Mouse (Mus musculus) adrenal gland, postnatal 14 days (tissue): ENCODE results near the gene Rps6ka1. TPM values are rescaled to one million over a fixed set of nuclear protein-coding genes. Genes with fewer than 3 reads are reported as not detected.
"Not testable (repeated sequence)": the region's sequence is repeated elsewhere in the genome, so short reads cannot be mapped to it uniquely, and the experiment has no call there.

Experiments used
- DNase-seq: peaks from one replicate; pipeline ENCODE4 v3.0.0; 2021; ENCODE audit warnings: mixed read lengths
- long read RNA-seq, 2 experiments: library from polyadenylated mRNA; stranded (forward); transcript quantifications; one replicate each; pipeline ENCODE4 v2.0.0; 2021
- total RNA-seq: library from RNA; stranded (reverse); gene quantifications from 2 replicates; pipeline ENCODE4 v1.2.3, GENCODE M21; 2021

The Rps6ka1 gene
- total RNA-seq = 17.9 and 19.9 TPM in 2 replicates
- long read RNA-seq, experiment 1, transcript Rps6ka1-202 (22 exons, 3,135 nt) = major isoform, 24 of 35 reads
- long read RNA-seq, experiment 1, partial matches to known transcripts = 8 of 35 reads
- long read RNA-seq, experiment 1, other reads (novel, unspliced or antisense) = 2 of 35 reads
- long read RNA-seq, experiment 2, transcript Rps6ka1-202 (22 exons, 3,135 nt) = major isoform, 13 of 23 reads
- long read RNA-seq, experiment 2, partial matches to known transcripts = 6 of 23 reads
- long read RNA-seq, experiment 2, other reads (novel, unspliced or antisense) = 2 of 23 reads

DNA sequence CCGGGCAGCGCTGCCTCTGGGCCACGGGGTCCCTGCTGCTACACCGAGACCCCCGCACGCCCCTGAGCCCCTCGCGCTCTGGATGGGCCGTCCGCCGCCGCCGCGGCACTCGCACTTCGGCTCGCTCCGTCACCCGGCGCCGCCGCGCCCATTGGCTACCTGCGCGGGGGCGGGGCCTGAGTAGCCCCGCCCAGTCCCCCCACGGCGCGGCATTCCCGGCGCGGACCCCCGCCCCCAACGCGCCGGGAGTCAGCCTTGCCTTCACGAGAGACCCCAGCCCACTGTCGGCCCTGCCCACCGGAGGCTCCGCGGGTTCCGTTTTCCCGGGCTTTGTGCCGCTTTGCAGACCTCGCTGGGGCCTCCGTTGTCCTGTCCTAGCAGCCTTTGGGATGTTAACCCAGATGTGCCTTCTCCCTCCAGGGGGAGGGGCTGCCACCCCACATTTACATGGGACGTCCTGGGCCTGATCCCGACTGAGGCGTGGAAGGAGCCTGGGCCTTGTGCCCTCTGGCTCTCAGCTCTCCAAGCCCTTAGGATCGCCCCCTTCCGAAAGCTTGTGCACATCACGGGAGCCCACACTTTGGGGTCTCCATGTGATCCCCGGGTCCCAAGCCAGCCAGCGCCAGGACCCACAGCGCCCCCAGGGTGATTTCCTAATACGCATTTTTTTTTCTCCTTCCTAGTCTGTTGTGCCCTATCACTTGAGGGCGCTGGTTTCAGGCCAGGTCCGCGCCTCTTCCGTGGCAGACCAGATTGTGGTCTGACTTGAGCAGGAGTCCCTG is at the start of gene Rps6ka1:
Gene Rps6ka1, minus strand, starts transcription at position 126 of the 782 bp plus-strand sequence.
- DNase-seq = peak; percentile 86

DNA sequence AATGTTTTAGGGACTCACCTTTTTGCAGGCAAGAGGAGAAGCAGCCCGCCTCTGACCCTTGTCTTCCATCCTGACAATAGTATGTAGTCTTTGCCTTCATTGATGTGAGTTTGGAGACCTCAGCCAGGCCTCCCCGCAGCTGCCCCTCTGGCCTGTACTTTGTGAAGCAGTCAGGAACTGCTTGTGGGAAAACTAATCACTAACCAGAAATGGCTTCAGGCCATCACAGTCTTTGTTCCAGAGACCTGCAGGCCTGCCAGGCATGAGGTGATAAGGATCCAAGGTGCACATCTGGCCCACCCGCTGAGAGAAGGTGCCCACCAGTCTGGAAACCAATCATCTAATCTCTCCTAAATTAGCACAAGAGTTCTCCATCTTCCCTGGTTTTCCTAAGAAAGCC is 44.2 kb upstream of the Rps6ka1 start:
- no peak for DNase-seq

DNA sequence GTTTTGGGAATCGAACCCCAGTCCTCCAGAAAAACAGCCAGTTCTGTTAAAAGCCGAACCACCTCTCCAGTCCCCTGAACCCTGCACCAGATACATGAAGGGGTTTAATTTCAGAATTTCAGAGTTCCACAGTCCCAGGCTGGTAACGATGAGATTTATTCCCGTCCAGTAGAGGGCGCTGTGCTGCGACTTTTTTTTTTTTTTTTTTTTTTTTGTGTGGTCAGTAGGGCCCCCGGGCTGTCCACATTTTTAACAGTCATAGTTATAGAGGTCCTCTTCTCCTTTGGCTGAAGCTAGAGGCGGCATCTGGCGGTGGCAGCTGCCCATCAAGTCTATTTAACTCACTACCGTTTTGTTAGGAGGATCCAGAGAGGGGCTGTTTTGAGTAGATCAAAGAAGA is 43.8 kb upstream of the Rps6ka1 start:
- peak; percentile 28 for DNase-seq

DNA sequence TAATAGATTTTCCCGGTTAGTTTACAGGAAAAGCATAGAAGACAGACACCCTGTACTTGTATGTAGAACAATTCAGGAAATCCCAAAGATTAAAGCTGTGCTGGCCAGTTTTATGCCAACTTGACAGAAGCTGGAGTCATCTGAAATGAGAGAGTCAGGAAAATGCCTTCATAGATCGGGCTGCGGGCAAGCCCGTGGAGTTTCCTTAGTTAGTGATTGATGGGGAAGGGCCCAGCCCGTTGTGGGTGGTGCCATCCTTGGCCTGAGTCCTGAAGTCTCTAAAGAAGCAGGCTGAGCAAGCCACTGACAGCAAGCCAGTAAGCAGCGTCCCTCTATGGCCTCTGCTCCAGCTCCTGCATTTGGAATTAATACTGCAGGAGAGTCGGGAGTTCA is 41.7 kb upstream of the Rps6ka1 start:
- peak; percentile 53 for DNase-seq

DNA sequence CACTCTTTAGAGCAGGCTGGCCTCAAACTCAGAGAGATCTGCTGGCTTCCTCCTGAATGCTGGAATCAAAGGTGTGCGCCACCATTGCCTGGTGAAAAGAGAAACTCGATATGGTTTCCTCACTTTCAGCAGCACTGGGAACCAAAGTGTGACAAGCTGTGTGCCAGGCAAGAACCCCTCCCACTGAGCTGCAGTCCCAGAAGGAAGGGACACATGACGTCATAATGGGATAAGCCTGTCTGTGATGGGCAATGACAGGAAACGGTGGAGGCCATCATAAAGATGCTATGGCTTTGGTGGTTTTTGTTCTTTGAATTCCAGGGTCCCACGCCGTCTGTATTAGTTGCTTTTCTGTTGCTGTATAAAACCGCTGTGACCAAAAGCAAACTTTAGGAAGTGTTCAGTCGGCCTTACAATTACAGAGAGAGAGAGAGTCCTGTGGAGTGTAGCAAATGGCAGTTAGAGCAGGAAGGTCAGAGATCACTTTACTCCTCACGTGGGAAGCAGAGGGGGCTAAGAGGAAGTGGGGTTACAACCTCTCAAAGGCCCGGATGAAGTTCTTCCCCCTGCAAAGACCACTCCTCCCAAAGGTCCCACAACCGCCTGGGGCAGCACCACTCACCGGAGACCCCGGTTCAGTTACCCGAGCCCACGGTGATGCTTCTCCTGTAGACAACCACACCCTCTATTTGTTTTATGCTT is 41.1 kb upstream of the Rps6ka1 start:
- no peak for DNase-seq

DNA sequence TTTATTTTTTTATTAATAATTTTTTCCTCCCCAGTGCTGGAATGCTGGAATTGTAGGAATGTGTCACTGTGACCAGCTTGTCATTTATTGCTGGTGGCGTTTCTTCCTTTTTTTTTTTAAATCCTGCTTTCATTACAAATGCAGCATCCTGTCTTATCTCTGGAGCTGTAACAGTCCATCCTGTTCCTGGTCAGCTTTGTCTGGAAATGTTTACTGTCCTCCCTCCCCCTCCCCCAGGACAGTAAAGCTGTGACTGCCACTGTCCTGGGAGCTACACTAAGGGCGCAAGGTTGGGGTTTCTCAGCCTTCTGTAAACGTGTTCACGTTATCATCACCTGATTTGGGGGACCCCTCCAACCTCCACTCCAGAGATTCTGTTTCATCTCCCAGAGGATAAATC is 37.6 kb upstream of the Rps6ka1 start:
- DNase-seq = no peak

DNA sequence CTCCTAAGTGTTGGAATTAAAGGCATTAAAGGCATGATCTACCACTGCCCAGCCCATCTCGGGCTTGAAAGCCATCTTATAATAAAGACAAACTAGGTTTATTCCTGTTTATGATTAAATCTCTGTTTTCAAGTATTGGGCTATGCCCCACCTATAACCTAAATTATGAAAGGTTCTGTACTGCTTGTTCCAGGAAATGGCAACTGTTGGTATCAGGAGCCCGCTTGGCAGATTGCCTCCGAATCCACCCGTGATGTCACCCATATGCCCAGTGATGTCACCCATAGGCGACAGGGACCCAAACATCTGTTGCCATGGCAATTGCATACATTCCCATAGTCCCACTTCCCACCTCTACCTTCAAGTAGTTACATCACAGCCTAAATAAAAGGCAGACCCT is 36.1 kb upstream of the Rps6ka1 start:
- no peak for DNase-seq

DNA sequence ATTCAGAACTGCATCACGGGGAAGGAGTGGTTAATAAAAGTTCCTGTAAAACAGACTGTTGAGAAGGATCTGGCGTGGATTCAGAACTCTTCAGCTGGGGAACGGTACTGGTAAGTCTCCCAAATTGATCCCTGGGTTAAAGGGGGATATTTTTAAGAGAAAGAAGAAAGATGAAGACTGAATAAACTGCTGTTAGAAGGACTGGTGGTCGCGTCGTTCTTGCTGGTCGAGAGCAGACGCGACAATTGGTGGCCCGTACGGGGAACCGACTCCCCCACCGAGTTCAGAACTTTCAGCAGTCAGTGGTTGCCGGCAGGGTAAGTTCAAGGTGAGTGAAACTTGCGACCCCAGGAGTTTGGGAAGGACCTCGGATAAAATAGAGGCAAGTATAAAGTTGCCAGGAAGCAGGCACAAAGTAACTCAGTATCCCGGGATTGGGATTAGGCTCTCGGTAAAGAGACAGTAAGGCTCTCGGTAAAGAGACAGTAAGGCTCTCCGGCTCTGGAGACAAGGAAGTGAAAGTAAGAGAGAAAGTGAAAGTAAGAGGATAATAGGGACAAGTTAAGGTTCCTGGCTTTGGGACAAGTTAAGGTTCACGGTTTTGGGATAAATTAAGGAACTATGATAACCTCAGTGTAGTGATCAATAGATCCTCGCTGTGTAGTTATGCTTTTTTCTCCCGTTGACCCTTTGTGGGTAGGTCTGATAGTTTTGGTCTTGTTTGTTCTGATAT is 30.7 kb upstream of the Rps6ka1 start:
- DNase-seq = not testable (repeated sequence)

DNA sequence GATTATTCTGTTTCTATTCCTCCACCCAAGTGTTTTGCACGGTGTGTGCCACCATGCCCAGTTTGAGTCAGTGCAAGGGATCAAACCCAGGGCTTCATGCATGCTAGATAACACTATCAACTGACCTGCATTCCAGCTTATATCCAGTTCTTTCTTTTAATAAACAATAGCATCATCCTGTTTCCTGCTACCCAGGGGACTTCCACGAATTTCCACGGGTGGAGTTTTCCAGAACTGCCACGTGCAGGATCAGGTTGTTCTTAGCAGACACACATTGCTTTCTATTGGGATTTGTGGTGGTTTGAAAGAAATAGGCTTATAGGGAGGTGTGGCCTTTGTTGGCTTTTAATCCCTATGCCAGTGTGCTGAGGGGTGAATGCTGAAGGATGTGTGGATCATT is 24.4 kb upstream of the Rps6ka1 start:
- no peak for DNase-seq

DNA sequence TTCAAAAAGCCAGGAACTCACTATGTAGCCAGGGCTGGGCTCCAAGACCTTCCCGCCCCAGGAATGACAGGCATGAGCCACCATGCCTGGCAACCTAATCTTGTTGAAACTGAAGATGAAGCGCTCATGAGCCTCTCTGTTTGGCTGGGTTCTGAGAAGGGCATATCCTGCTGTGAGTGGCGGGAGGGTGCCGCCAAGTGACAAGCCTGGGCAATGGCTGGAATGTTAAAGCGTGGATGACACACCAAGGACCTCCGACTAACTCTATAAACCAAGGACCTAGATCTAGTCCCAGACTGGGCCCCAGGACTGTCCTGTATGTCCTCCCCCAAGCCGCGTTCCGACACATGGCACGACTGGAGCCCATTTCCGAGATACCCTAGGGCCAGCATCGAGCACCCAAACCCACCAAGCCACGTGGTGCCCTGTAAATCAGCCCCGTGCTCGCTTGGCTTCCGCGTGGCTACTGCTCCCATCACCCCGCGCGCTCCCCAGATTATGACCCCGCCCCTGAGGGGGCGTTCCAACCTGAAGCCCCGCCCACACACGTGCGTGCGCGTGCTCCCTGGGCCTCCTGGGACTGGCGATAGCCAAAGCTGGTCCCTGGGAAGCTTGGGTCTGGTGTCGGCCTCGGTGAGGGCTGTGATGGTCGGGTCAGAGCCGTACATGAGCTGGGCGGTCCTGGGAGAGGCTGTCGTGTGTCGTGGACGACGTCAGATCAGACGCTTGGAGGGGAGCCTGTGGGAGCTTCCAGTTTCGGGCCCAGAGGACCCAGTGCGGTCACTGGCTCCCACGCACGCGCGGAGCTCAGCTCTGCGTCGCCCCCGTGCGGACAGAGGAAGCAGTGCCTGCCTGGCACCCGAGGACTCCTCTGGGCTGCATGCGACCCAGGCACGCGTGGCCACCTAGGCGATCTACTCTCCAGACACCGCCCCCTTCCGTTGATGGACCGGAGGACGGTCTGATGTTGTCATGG is 22.9 kb upstream of the Rps6ka1 start:
- DNase-seq = peak; percentile 97

DNA sequence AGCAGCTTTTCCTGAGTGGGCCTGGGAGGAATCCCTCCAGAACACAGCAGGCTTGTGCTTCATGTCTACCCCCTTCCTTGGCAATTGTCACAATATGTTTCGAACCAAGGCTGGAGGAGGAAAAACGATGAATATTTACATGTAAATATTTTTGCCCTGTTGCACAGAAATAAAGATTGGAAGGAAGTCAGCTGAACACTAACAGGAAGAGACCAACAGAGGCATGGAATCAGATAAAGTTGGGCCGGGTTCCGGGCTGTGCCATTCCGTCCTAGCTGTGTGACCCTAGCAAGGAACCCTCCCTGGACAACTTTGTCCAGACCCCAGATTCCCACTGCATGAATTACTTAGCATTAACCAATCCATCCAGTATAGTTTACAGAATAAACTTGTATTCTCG is 20.5 kb upstream of the Rps6ka1 start:
- no peak for DNase-seq

DNA sequence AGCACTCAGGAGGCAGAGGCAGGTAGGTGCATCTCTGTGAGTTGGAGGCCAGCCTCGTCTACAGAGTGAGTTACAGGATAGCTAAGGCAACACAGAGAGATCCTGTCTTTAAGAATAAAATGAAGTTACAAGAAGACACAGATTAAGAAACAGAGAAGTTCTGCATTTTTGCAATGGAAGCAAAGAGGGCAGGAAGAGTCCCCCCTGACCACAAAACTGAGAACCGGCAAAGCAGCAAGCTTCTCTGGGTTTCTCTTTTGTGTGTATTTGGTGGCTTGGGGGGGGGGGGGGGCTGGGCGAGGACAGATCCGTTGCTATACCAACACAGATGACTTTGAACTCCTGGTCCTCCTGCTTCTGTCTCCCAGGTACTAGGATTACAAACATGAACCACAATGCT is 19.5 kb upstream of the Rps6ka1 start:
- no peak for DNase-seq

DNA sequence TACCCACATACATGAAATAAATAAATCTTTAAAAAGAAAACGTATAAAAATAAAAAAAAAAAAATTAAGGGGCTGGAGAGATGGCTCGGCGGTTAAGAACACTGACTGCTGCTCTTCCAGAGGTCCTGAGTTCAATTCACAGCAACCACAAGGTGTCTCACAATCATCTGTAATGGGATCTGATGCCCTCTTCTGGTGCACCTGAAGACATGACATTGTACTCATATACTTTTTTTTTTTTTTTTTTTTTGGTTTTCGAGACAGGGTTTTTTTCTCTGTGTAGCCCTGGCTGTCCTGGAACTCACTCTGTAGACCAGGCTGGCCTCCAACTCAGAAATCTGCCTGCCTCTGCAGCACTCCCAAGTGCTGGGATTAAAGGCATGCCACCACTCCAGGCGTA is 18.7 kb upstream of the Rps6ka1 start:
- DNase-seq = not testable (repeated sequence)

DNA sequence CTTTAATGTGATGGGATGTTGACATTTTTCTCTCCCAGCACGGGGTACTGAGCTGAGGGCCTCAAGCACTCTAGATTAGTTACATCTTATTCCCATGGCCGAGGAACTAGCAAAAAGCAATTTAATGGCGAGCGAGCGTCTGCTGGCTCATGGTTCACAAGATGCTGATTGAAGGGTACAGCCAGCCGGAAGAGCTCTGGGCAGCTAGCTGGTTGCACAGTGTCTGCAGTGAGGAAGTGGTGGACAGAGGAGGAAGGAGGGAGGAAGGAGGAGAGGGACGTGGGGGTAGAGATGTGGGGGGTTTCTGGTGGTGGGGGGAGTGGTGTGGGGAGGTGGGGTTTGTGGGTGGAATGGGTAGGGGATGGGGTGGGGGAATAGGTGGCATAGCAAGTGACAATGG is 17.6 kb upstream of the Rps6ka1 start:
- DNase-seq = no peak

DNA sequence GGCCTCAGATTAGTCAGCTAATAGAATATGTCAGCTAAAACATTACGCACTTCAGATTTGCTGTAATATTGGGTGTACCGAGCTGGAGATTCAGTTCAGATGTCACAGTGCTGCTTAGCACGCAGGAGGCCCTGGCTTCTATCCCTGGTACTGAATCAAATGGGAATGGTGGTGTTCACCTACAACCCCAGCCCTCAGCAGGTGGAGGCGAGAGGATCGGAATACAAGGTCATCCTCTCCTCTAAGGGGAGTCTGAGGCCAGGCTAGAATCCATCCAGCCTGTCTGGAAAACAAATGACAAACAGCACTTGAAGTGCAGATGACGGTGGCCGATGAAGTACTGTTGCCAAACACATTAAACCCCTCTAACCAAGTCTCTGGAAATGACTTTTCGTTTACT is 16.7 kb upstream of the Rps6ka1 start:
- DNase-seq = no peak

DNA sequence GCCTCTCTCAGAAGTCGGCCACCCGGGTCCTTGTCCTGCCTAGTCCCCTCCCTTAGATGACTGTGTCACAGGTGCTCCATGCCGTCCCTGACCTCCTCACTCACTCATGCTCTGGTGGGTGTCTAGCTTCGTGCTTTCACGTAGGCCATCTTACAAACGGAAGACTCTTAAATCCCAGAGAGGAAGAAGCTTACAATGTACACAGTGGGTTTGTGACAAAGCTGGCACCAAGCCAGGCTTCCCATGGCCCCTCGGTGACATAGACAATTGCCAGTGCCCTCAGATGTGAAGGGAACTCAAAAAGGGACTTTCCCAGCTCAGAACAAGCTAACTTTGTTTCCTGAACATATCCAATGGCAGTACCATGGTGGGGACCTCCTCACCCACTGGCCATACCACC is 15.8 kb upstream of the Rps6ka1 start:
- peak; percentile 32 for DNase-seq

DNA sequence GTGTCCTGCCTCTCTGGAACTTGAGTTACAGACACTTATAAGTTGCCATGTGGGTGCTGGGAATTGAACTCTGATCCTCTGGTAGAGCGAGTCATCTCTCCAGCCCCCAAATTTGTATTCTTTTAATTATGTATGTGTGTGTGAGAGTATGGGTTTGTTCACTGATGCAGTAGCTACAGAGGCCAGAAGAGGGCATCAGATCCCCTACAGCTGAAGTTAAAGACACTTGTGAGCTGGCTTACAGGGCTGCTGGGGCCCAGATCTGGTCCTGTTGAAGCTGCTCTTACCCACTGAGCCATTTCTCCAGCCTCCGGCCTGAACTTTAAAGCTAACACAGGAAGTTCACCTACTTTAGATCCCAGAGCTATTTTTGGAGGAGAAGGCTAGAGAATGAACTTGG is 14.9 kb upstream of the Rps6ka1 start:
- no peak for DNase-seq

DNA sequence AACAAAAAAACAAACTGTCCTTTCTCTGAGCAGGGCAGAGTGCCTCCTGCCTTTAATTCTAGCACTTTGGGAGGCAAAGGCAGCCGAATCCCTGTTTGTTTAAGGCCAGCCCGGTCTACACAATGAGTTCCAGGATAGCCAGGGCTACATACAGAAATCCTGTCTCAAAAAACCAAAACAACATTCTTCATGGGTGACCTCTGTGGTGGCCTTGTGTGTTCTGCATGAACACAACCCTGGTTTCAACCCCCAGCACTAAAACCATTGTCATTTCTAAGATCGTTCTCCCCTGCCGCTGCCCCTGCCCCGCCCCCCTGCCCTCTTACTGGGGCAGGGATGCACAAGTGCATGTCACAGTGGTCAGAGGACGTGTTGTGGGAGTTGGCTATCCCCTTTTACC is 13.3 kb upstream of the Rps6ka1 start:
- DNase-seq = no peak

DNA sequence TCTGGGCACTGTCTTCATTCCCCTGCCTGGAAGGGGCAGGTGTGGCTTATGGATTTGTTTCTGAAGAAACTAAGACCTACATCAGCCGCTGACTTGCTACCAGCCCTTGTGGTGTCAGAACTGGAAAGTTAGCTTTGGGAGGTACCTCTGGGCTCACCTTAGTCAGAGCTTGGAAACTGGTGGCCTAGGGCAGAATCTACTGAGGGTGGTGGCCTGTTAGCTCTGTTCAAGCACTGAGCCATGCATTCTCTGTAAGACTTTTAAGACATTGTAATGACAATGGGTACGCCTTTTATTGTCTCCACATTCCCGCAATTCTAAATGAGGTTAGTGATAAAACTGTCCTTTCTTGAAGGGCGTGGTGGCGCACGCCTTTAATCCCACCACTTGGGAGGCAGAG is 12.8 kb upstream of the Rps6ka1 start:
- no peak for DNase-seq

DNA sequence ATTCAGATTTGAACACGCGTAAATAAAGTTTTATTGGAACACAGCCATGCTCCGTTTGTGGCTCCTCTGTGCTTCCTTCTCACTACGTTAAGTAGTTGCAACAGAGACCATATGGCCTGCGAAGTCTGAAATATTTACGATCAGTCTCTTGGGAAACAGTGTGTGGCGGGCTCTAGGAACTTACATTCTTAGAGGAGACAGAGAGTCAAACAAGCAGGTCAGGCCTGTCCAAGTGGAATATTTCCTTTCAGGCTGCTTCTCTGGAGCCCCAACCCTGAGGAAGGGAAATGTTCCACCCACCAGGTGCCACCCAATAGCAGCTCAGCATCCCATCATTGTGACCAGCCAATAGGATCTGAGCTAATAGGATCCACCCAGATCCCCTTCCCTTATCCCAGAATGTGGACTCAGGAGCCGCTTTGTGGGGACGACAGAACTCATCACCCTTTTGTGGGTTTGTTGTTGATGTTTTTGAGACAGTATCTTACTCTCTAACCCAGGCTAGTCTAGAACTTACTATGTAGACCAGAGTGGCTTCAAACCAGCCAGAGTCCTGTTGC is 11.7 kb upstream of the Rps6ka1 start:
- DNase-seq = no peak

DNA sequence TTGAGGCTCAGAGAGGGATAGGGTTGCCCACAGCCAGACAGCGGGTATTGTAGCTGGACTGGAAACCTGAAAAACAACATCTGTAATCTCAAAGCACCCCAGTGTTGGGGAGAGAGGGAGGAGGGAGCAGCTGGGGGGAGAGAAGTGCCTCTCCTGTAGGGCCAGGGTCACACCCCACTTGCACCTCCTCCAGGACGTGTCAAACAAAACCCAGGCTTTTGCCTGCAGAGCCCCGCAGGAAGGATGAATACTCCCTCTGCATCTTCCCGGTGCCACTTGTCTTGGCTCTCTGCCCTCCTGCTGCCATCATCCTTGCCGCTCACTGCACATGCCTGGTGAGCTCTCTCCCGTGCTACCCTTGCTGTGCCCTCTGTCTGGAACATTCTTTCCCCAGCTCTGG is 10.6 kb upstream of the Rps6ka1 start:
- no peak for DNase-seq
